Mouse (Mus musculus): ENCODE measurements around the gene Slc26a5.

Gene Slc26a5

DNA sequence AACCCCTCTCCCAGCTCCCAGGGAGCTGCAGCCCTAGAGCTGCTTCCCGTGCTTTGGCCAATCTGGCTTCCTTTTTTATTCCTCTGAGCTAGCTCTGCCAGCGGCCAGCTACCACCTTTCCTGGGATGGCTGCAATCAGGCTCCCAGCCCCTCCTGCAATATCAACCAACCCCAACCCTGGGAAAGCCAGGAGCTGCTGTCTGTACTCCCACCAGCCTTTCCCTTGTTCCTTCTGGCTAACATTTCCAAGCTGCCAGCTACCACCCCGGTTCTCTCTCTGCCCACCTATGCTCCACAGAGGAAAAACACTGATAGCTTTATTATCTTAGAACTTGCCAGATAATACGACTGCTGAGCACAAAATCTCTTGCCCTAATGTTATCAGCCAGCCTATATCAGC, 60.6 kb downstream of the Slc26a5 start:
- DNase-seq: peak; percentile 36

DNA sequence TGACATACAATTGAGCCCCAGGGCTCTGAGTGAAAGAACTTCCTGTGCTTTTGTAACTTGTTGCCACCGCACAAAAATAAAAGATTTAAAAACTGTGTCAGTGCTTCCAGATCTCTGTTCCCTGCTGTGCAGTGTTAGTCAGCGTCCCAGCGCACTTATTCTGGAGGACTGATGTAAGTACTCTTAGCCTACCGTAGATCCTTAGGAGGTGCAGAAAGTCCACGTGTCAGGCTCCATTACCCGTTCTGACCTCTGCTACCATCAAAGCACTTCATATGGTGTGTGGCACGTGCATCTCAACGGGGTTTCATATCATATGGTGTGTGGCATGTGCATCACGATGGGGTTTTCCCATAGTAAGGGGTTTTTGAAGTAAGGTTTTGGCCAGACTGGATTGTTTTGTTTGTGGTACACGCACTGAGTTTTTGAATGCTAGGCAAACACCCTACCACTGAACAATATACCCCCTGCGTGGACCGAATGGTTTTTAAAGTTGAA, 61.7 kb downstream of the Slc26a5 start:
- DNase-seq: peak; percentile 37

DNA sequence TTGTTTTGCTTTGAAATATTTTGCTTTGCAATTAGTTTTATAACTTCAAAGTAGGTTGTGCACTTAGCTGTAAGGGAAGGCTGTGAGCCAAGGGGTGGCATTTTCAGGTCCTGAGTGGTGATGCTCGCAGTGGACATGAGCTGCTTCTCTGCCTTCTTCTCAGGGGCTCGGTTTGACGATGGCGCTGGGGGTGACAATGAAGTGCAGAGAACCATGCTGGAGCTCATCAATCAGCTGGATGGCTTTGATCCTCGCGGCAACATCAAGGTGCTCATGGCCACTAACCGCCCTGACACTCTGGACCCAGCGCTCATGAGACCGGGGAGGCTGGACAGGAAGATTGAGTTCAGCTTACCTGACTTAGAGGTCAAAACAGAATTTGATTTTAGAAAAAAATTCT, 62.5 kb downstream of the Slc26a5 start:
- DNase-seq: peak; percentile 85

DNA sequence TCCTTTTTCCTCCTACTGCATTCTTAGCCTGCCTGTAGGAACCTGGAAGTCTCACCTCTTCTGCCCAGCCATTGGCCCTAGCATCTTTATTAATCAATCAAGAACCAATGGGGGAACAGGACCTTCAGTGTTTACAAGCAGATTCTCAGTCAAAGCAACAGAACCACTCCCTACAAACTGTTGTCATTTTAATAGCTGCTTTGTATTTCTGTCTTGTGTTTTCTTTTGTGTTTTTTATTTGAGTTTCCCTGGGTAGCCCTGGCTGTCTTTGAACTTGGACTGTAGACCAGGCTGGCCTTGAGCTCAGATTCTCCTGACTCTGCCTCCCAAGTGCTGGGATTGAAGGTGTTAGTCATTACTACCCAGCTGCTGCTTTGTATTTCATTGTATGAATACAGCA, 73.2 kb downstream of the Slc26a5 start:
- DNase-seq: peak; percentile 64

DNA sequence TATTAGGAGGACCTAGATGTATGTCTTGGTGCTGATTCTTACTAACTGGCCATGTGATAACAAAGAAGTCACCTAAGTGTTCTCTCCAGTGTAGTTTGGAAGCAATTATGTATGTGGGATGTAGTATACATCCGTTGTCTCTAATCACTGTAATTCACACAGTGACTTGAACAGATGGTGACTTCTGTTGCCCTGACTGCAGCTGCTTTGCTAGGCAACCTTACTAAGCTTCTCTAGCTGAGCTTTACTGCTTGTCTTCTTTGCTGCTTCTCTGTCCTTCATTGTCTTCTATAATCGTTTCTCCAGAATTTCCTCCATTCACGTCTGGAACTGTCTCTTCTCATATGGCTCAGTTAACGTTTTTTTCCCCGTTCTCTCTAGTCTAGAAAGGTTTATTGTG, 76.3 kb downstream of the Slc26a5 start:
- peak; percentile 4 for DNase-seq

DNA sequence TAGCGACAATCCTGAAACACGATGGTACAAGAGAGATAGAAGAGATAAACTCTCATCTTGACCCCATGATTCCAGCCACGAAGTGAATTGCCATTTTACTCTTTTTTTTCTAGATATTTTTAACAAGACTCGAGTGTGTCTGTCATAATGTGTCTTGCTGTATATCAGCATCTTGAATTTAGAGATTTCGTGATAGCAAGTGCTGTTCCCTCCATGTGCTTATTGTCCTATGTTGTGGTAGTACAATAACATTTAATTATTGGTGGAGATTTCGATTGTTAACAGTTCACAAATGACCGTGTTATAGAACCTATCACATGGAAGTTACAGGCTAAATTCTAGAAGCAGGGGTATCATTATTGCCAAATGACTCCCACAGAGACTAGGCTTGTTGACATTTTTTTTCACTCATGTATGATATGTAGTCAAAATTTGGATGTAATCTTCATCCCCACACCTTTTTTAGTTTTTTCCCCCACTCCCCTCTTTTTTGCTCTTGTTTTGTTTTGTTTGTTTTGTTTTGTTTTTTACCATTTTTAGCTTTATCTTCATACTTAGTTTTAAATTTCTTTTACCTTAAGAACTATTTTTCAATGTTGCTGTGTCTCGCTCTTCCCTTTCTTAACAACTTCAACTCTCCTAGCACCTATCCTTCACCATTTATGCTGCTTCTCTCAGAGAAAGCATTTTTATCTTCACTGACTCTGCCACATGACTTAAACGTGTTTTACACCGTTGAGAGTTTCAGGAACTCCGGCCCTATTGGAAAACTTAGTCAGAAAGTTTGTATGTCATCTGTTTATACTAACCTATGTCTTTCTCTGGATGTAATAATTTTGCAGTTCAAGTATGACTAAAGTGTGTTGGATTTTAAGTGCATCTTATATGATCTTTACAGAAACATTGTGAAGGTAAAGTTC, 78.0 kb downstream of the Slc26a5 start:
- peak; percentile 2 for DNase-seq

DNA sequence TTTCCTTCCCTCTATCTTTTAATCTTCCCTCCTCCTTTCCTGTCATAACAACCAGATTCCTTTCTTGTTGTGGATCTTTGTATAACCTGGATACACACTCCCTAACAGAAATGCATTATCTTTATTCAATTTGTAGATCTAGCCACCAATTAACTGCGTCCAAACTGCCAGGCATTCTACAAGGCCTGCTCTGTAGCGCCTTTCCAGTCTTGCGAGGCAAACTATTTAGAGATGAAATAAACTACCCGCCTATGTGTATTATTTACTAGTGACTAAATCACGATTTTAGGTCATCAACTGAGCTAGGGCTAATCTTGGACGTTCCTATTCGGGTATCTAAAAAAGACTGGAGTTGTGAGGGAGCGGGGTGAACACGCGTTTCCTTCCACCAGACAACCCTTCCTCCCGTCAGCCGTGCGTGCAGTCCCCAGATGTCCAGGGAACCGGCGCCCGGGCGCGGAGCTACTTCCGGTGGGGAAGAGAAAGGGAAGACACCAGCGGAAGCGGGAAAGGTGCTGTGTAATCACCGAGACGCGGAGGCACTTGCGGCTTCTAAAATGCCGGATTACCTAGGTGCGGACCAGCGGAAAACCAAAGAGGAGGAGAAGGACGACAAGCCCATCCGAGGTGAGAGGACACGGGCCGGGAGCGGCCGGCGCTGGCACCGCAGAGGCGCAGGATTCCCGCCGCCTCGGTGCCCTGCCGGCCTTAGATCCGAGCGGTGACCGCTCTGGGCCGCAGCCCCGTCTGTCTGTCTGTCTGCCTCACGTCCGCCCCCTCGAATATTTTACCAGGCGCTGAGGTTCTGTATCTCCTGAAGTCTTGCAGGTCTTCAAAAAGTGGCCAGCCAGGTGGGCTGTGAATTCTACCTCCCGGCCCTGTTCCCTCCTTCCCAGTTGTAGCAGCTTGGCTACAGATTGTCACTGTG, 78.9 kb downstream of the Slc26a5 start:
- DNase-seq: peak; percentile 98

DNA sequence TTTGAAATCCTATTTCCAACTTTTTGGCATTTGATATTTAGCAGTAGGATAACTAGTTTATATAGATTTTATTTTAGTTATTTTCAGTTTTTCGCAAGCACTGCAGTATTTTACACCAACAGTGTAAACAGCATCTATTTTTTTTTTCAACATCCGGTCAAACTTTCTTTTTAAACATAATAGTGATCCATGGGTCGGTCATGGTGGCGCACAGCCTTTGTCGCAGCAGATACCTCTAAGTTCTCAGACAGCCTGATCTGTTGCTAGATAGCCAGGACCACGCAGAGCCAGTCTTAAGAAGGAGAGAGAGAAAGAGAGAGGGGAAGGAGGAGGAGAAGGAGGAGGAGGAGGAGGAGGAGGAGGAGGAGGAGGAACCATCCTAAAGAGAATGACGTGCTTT, 79.6 kb downstream of the Slc26a5 start:
- DNase-seq: peak; percentile 84

DNA sequence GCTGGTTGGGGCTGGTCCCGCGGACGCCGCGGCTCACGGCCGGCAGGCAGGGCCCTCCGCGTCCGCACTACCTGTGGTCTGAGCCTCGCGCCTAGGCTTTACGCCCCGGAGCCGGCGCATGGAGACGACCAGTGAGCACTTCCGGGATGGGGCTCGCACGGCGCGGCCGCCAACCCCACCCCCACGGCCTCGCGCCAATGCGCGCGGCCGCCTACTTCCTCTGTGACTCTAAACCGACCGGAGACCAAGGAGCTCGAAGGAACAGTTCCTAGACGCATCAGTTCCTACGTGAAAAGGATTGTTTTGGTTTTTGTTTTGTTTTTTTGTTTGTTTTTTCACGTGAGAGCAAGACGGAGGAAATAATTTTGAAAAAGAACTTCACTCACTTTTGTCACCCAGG, 80.4 kb downstream of the Slc26a5 start, which contains the start of the genes Dnajc2 and Psmc2:
Gene Dnajc2 (minus strand): TSS at position 199 of the 400 bp plus-strand sequence.
Gene Psmc2 (plus strand): TSS at position 231 of the 400 bp plus-strand sequence.
- DNase-seq: peak; percentile 99

DNA sequence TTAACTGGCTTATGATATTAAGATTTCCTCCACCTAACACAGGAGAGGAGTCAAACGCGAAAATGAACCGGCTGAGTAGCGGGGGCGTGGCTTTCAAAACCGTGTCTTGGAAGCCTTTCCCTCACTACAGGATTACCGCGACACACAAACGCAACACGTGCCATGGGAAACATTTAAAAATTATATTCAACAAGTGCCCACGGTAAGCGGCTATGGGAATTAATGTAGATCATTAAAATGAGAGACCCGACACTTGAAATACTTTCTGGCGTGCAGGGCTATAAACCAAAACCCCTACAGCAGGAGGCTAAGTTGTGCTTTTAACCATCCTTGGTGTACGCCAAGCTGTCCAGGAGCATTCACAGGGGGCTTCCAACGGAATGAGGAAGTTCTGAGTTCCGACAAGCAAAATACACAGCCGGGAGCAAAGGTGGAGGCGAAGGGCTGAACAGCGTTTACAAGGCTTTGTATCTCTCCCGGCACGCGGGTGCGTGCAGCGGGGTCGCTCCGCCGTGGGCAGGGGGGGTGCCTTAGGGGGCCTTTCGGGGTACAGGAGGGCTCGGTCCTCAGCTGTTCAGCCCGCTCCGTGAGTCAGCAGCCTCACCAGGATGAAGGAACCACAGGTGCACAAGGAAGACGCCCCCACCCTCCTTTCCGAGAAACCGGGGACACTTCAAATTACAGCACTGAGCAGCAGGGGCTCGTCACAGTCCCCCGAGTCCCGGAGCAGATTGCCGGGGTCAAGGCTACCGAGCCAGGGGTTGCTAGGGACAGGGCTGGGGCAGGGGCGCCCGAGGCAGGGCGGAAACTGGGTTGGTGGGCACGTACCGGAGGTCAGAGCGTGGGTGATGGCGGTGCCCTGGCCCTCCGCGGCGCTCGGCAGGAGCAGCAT, 81.0 kb downstream of the Slc26a5 start:
- no peak for DNase-seq

DNA sequence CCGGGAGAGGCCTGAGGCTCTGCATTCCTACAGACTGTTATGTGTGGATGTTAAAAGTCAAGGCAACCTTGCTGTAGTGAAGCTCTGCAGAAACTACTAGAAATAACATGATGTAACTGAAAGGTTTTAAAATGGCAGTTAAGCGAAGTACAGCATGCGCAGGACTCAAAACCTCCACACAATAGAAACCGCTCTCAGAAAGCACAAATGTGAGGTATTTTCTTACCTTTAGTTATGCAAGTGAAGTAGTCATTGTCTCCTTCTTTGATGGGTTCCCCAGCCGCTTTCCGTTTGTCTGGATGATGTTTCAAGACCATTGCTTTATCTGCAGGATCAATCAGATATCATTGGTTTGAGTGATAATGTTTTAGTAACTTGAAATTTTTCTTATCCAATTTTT, 88.9 kb downstream of the Slc26a5 start:
- no peak for DNase-seq

DNA sequence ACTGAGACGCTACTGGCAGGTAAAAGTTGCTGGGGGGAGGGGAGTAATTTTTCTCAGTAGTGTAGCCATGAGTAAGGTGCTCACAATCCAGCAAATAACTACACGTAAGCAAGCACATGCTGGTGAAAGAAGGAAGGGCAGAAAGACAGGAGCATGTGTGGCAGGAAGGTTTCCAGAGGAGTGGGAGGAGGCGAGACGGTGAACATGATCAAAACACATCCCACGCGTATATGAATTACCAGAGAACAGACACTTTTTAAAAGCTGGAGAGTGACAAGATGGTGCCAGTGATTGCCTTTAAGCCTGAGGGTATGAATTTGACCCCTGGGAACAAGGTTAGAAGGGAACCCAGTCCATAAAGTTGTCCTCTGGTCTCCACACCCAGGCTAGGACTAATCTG, 95.6 kb downstream of the Slc26a5 start:
- peak; percentile 58 for DNase-seq

DNA sequence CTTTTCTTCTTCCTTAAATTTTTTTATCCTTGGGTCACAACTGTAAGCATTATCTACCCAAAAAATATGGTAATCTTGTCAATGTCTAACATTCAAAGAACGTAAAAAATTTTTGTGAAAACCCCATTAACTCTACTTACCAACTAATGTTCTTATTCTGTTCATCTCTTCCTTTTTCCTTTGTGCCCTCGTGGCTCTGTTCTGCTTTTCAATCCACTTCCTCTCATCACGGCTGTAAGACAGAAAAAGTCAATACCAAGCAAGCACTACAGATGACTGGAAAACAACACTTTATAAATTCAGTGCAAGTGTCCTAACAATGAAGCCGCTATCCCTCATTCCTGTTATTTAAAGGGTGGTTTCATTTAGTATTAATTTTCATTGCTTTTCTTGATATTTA, 96.9 kb downstream of the Slc26a5 start:
- peak; percentile 35 for DNase-seq

Data from heart, adult 11 months (tissue).